Mouse (Mus musculus) erythroblast, adult 5-6 weeks (primary cell): ENCODE measurements at regions not wholly inside any gene's neighbourhood (a gene's known extent, or its start where the extent isn't known, plus 50 kb on each side); places are given as distances from the start of the nearest gene placed in this dataset.

Experiments
- ATAC-seq: replicated peaks from 2 replicates; pipeline ENCODE4 v1.8.0; 2016; ENCODE audit warnings: moderate number of reproducible peaks, mild to moderate bottlenecking, moderate TSS enrichment, inconsistent platforms; ENCODE audit not compliant: poor library complexity, low FRiP score, severe bottlenecking

DNA sequence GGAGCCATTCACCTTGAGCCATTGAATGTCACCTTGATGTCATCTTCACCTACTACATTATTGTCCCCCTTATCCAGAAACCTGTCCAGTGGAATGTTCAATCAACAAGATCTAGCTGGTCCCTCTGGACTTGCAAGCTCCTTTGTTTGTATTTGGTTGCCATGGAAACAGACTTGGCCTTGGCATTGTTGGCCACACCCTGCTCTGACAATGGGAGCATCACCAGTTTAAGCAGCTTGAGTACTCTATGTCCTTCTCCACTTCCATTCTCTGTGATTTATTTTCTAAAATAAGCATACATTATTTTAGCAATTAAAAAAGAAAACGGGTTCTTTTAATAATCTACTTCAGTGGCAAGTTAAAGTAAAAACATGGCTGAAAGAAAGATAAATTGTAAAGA lies 221.6 kb upstream of the Runx1 start:
- no peak for ATAC-seq

DNA sequence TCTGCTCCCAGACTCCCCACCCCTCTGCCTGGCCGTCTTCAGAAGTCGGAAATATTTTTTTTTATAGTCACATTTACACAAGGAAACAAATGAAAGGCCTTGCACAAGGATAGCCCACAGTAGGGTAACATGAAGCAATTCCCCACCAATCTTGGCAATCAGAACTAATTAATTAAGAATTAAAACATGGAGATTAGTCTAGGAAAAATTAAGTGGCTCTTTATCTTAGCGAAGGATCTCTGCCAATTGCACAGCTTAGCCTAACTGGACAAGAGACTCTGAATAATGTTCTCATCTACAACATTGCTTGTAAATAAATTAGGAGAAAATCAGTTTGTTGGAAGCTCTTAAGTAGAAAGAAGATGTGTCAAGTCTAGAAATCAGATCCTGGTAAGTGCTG lies 220.3 kb upstream of the Runx1 start:
- no peak for ATAC-seq

DNA sequence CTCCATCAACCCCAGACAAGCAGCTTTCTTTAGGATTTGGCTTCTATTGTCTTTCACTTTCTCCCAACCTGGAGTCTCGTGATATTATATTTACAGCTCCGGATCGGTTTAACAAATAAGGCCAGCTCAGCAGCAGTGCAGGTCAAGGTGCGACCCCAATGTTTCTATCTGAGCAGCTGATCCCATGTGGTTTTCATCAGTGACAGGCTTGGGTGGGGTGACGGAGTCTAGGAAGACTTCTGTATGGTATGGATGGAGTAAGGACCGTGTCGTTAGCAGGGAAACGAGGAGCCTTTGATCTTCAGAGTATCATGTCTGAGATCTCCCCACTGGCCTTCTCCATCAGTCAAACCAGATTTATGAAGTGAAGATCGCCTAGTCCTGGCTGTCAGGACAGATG lies 217.4 kb upstream of the Runx1 start:
- ATAC-seq = no peak

DNA sequence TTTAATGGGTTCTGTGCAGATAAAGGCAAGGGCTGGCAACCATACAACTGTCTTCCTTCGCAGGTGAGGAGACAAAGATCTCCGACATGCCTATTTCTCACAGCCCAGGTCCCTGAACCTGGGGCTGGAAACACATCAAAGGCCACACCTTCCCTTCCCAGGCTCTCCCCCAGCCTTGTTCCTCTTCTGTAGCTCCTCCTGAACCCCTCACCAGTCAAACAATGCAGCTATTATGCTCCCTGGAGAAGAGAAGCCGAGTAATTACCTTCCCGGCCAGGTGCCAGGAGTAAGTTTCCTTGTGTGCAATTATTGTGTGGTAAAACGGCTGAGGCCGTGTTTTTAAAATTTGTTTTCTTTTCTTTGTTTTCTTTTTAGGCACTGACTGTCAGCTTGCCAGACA lies 217.0 kb upstream of the Runx1 start:
- no peak for ATAC-seq

DNA sequence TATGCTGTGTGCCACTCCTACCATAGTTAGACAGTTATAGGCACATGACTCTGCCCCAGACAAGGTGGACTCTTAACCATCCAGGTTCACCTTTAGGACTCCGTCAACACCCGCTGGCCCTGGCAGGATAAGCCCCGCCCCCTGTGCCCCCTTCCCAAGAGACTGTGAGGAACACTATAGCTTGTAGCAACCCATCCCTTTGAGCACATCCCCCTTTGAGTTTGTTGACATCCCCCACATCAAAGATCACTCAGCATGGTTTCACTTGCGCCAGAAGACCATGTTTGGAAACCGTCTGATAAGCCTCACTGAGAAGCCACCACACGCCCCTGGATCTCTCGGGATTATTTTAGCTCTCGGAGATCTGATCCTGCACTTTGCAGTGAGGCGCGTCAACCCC lies 216.5 kb upstream of the Runx1 start:
- ATAC-seq = no peak

DNA sequence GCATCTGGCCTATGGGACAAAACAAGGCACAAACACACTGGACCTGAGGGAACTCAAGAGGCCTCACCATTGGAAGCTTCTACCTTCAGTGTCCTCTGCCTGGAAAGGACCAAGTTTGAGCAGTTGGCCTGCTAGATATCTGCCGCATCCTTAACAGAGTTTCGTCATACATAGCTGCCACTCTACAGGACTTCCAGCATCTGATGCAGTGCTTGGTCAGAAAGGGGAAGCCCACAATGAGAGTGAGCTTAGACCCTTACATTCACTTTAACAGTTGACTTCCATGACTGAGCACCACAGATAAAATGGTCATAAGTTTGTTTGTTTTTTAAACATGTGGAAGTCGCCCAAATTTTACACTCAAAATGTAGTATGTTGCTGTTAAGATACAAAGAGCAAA lies 215.9 kb upstream of the Runx1 start:
- no peak for ATAC-seq

DNA sequence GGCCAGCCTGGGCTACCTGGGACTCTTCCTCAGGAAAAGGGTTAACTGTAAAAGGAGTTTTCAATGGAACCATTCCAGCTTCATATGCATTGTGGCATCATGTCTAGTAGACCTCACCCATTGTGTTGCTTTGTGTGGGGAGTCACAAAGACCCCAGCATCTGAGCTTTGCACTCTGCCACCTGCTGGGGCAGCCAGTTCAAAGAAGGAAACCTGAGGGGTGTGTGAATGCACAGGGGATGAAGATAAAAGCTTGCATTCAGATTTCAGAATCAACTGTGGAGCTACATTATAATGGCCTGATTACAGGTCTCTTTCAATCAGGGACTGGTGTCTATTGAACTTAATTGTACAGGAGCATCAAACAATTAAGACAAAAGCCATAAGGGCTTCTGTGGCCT lies 215.4 kb upstream of the Runx1 start:
- no peak for ATAC-seq

DNA sequence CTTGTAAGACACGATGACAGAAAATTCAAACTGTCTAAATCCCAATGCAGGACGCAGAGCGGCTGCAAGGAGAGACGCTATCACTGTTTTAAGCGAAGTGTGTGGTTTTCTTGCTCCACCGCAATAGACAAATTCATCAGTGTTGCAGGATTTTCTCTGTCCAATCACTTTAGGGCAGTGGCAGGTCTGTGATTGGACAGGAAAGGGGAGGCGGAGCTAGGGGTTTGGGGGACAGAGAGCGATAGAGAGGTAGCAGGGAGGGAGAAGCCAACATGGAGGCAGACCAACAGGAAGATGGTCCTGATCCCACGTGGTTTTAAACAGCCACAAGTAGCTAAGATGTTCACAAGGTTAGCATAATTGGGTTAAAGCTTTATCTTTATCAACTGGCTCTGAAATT lies 209.7 kb upstream of the Runx1 start:
- no peak for ATAC-seq

DNA sequence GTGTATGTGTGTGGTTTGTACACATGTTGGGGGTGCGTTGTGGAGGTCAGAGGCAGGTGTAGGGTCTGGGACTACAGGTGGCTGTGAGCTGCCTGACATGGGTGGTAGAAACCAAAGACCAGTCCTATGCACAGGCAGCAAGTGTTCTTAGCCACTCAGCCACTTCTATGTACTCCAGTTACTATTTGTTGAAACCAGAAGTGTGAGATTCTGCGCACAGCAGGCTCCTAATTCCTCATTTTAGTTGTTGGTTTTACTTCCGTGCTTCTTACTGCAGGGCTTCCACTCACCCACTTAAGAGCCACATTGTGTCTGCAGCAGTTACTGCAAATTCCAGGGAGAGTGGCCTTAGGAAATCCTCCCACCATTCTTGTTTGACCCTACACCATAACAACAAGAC lies 208.0 kb upstream of the Runx1 start:
- no peak for ATAC-seq

DNA sequence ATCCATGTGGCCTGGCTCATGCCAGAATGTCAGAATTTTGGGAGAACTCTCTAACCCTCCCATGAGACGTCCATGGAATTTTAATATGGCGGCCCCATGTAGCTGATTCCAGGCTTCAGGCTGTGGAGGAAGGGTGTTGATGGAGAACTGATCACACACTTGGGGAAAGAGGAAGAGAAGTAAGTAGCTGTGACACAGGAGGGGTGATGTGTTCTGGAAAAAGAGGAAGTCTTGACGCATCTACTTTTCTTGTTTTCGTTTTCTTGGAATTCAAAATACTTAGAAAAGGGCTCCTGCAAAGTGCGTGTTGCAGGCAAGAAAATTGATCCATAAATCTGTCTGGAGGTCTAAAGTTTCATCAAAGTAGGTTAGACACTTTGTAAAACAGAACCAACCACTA lies 205.7 kb upstream of the Runx1 start:
- ATAC-seq = no peak

DNA sequence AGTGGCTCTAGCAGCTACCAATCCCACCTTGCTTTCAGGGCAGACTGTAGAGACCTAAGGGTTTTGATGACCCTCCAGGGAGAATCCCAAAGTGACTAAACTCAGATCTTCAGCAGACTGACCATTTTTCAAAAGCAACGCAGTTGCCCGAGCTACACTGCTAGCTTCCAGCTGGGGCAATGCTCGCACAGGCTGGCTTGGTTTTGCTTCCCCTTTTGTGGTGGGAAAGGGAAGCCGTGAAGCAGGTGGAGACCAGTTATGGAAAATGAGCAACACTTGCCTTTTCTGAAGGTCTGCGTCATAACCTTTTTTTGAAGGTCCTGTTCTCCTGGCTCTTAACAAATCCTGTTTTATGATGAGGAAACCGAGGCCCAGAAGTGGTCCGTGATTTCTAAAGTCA lies 202.7 kb upstream of the Runx1 start:
- no peak for ATAC-seq

DNA sequence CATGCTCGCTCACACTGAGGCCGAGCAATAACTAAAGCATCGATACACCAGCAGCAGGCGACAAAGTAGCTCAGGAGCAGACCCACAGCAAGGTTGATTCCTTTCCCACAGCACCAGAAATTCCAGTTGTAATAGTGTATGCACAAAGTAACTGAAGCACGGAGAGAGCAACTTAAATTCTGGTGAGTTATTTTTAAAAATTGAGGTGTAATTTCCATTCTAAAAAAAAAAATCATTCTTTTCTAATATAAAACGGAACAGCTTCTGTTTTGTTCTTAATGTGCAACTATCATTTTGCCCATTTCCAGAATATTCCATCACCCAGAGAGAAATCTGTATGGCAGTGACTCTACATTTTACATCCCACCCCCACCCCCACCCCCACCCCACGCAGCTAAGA lies 202.1 kb upstream of the Runx1 start:
- ATAC-seq = no peak

DNA sequence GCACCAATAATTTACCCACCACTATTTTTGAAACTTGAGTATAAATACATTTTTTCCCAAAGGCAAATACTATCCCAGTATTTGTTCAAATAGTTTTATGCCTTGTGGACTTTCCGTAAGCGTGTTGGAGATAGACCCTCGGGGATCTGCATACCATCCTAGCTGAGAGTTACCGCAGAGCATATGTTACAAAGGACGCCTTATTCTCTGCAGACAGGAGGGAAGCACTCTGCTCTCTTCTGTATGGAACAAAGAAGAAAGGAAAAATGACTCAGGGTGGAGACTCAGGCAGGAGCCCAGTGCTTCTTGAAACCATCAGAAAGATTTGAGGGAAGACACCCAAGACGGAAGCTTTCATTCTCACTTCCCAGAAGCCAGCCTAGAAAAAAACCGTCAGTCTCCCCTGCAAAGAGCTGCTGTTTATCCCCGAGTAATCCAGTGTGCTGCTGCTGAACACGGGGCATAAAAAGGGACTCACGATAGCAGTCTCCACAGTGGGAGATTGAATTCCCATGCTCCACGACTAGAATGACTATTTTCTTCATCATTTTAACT lies 200.2 kb upstream of the Runx1 start:
- no peak for ATAC-seq

DNA sequence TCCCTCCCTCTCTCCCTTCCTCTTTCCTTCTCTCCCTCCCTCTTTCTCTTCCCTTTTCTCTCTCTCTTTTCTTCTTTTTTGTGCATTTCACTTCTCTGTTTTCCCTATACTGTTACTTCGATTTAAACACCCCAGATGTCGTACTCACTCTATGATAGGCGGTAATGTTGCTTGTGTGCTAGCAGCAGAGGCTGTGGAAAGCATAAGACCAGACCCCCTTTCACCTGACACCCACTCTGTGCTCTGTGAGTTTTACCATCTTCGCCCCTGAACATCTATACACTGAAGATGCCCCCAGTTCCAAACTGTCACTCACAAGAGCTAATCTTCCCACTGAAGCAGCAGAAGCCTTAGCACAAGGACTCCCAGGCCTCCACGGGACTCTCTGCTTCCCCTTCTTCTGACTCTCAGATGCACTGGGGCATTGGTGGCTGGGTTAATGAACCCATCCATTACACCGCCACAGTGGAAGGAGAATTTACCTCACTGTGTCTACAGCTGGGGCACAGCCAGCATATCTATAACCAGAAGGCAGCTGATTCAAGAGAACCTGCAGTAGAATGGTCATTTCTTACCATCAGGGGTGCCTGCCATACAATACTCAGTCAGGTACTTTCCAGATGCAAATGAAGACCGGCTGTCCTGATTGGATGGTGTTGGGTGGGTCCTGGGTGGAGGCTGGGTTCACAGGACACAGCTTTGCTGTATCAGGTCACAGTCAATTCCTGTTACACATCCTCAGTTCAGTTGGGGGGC lies 194.0 kb upstream of the Runx1 start:
- no peak for ATAC-seq

DNA sequence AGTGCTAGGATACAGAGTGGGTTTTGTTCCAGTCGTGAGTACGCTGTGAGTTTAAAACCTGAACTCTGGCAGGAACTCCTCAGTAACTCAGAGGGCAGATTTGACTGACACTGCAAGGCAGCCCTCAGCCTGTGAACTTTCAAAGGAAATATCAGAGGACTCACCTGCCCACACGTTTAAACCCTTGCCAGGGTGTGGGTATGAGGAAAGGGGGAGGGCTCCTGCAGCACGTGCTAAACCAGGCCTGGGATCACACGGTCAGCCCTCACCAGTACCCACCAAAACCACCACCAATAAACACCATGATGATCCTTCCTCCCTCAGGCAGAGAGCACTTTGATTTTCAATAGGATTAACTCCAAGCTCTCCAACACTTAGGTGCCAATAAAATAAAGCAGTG lies 192.8 kb upstream of the Runx1 start:
- ATAC-seq = no peak

DNA sequence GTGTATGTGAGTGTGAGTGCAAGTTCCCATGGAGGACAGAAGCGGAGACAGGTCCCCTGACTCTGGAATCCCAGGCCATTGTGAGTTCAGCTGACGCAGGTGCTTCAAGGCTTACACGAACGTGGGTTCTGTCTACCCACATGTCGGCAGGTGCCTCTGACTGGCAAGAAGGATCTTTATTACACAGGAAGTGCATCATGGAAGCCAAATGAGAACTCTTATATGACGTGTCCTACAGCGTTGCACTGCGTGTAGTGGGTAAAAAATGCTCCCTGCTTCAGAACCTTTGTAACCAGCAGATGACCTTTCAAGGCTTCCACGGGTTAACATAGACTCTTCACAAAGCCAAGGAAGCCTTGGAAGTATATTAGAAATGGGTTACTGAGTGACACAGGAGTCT lies 191.1 kb upstream of the Runx1 start:
- ATAC-seq = no peak

DNA sequence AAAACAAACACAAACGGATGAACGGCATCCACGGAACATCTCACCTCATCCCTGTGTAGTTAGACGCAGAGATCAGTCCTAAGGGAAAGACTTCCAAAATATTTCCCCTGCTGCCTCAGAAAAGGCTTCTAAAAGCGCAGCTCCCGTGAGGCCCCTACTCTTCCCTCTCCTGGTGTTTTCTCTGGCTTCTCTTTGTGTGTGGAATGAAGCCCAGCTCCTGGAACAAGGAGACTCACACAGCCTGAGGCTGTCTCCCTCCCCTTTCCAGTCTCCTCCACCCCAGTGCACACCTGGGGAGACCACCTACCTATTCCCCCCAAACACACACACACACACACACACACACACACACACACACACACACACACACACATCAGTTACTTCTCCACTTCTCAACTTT lies 189.7 kb upstream of the Runx1 start:
- no peak for ATAC-seq

DNA sequence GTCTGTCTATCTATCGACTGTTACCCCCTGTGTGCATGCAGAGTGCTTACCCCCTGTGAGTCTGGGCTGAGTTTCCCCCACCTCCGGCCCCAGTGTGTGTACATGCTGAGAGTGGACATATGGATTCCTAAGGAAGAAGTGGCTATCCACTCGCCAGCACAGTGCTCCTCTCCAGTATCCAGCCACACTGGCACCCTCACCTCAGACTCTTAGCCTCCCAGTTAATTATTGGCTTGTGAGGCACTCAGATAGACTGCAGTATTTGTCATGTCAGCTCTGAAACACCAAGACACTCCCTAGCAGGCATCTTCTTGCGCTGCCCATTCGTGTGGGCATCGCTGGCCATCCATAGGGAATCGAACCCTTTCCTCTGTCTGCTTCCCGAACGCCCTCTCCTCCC lies 189.0 kb upstream of the Runx1 start:
- no peak for ATAC-seq

DNA sequence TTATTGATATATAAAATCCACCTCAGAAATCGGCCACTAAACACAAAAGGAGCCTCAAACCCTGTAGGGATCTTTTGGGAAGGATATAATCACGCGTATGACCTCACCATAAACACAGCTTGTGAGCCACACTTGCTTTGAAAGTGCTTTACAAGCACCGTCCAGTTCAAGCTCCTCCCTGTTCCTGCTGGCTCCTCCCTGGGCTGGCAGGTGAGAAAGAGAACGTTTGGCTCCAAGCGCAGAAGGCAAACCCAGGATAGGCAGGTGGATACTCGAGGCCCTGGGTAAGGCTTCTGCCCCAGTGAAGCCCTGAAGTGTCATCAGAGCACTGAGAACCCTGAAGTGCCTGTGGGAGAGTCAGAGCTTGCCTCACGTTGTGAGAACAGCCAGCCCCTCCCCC lies 187.9 kb upstream of the Runx1 start:
- ATAC-seq = no peak

DNA sequence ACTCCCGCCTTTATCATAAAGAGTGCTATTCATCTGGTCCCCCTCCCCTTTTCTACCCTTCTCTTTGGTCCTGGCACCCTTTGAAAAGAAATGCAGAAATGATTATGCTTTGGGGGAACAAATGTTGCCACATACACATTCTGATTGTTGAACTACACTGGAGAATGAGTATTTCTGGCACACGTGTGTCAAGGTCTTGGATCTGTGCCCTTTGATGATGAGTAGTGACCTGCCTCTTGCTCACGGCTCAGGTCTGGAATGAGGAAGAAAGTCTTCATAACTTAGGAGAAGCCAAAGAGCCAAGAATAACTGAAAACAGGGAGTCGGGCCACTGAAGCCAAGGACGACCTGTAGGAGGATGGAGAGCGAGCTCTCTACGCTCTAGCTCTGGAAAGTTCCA lies 187.3 kb upstream of the Runx1 start:
- ATAC-seq = no peak

DNA sequence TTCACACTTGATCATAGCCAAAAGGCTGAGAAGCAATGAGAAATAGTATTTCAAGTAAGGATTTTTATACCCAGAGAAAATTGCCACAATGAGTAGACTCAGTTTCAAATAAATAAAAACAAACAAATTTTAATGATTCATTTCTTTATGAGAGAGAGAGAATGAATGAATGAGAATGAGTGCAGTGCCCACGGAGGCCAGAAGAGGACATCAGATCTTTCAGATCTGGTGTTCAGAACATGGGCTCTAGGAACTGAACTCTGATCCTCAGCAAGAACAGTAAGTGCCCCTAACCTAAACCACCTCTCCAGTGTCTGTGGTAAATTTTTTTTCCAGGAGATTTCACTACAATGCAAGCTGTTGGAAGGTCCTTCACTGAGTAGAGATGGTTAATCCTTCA lies 185.5 kb upstream of the Runx1 start:
- ATAC-seq = no peak

DNA sequence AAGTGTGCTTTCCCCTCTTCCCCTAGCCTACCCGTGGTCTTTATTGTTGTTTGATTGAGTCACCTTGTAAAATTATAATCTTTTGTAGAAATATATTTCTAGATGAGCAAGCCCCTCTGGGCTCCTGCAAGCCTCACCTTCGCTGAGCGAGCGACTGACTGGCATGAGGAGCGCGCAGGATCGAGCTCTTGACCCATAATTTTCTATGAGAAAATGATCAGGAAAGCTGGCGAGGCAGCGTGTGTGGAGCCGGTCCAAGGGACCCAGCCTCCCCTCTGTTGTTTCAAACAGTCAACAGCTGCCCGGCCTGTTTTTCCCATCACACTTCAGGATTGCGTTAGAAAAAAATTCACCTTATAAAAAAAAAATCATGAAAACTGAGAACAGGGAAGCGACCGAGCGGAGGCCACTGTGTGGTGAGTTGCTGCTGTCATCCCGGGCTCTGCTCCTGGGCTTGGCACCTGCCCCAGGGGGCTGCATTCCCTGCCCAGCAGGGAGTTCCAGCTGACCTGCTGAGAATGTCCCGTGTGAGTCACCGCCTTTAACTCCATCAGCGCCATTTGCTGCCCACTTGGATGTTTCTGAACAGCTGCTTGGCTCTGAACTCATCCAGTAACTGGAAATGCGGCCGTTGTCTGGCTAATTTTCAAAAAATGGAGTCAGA lies 180.5 kb upstream of the Runx1 start:
- ATAC-seq = no peak
